Mouse (Mus musculus) left cerebral cortex, postnatal 4 days (tissue): ENCODE measurements around the gene Eef2k. TPM values are rescaled to one million over a fixed set of nuclear protein-coding genes. Genes with fewer than 3 reads are reported as not detected.

Experiments used
- DNase-seq: peaks from one replicate; pipeline ENCODE4 v3.0.0-alpha.2; 2022
- intact Hi-C: fragments of 180-260 bp; cut with DNase I; formaldehyde crosslinking; loops from one replicate; pipeline ENCODE4 v1.15.1; 2025
- total RNA-seq, 2 experiments: library from RNA; stranded (reverse); gene quantifications; 2 replicates each; pipeline ENCODE4 v1.2.3; 2021

Gene Eef2k
- total RNA-seq, 2 experiments from 2014 or later = 74.3 to 74.6 TPM

- intact Hi-C loops = no loop called here
- DNase-seq = no peak
Measured at GRCm38 (mm10) chr7:120843852-120844435, 1.3 kb downstream of the Eef2k start.

- intact Hi-C loops = no loop called here
- DNase-seq = no peak
Measured at GRCm38 (mm10) chr7:120844689-120845088, 2.1 kb downstream of the Eef2k start.

- DNase-seq = no peak
- intact Hi-C loops = no loop called here
Measured at GRCm38 (mm10) chr7:120848831-120849512, 6.3 kb downstream of the Eef2k start.

GRCm38 (mm10) chr7:120850165-120850564, 7.5 kb downstream of the Eef2k start:
- no peak for DNase-seq
- intact Hi-C loops = no loop called here

GRCm38 (mm10) chr7:120859854-120860253, 17.2 kb downstream of the Eef2k start:
- DNase-seq = no peak
- intact Hi-C loops = no loop called here

GRCm38 (mm10) chr7:120860799-120861487, 18.3 kb downstream of the Eef2k start:
- intact Hi-C loops = no loop called here
- no peak for DNase-seq

- no peak for DNase-seq
- intact Hi-C loops = no loop called here
Measured at GRCm38 (mm10) chr7:120861488-120862047, 18.9 kb downstream of the Eef2k start.

- intact Hi-C loops = no loop called here
- DNase-seq = no peak
Measured at GRCm38 (mm10) chr7:120862196-120862595, 19.6 kb downstream of the Eef2k start.

- intact Hi-C loops = no loop called here
- DNase-seq = no peak
Measured at GRCm38 (mm10) chr7:120862626-120863025, 20.0 kb downstream of the Eef2k start.

GRCm38 (mm10) chr7:120863476-120863875, 20.8 kb downstream of the Eef2k start:
- intact Hi-C loops = no loop called here
- DNase-seq = no peak

GRCm38 (mm10) chr7:120865100-120865499, 22.5 kb downstream of the Eef2k start:
- intact Hi-C loops = no loop called here
- peak; percentile 31 for DNase-seq

- intact Hi-C loops = no loop called here
- DNase-seq = no peak
Measured at GRCm38 (mm10) chr7:120865832-120866231, 23.2 kb downstream of the Eef2k start.

- intact Hi-C loops = no loop called here
- no peak for DNase-seq
Measured at GRCm38 (mm10) chr7:120866684-120867083, 24.1 kb downstream of the Eef2k start.

- intact Hi-C loops = no loop called here
- DNase-seq = no peak
Measured at GRCm38 (mm10) chr7:120867720-120868119, 25.1 kb downstream of the Eef2k start.

- intact Hi-C loops = no loop called here
- no peak for DNase-seq
Measured at GRCm38 (mm10) chr7:120869883-120870282, 27.3 kb downstream of the Eef2k start.

GRCm38 (mm10) chr7:120870431-120871008, 27.9 kb downstream of the Eef2k start:
- intact Hi-C loops = no loop called here
- no peak for DNase-seq

GRCm38 (mm10) chr7:120873083-120873482, 30.5 kb downstream of the Eef2k start:
- DNase-seq = no peak
- intact Hi-C loops = no loop called here

- intact Hi-C loops = no loop called here
Measured at GRCm38 (mm10) chr7:120874021-120874420, 31.4 kb downstream of the Eef2k start.

GRCm38 (mm10) chr7:120874764-120875539, 32.3 kb downstream of the Eef2k start:
- no peak for DNase-seq
- intact Hi-C loops = no loop called here

More at GRCm38 (mm10) chr7:120874021-120874420, 31.4 kb downstream of the Eef2k start:
- DNase-seq = no peak
